ENCODE assay signal across 25 mouse cellular contexts in genomic region chr10:25944641-25945040, GRCm38 (mm10).
"Had no signal": no experiment of that assay in that cellular context is flagged by ENCODE, and none has a peak within 500 bp of the region (broad histone marks: within the 10 kb centered on the region; RNA-seq: fewer than 3 reads in every experiment).

No protein-coding gene starts in this region.

- H3K36me3 ChIP-seq: heart, embryonic 10.5 days; heart, embryonic 12.5 days; hindbrain, embryonic 10.5 days; hindbrain, embryonic 12.5 days; intestine, embryonic 15.5 days; limb, embryonic 10.5 days; limb, embryonic 12.5 days had no signal

- H3K4me1 ChIP-seq: heart, embryonic 10.5 days; heart, embryonic 12.5 days; hindbrain, embryonic 10.5 days; hindbrain, embryonic 12.5 days; intestine, embryonic 15.5 days; limb, embryonic 10.5 days; limb, embryonic 12.5 days had no signal

- H3K27ac ChIP-seq: gastrocnemius, adult 2 months; heart, embryonic 10.5 days; hindbrain, embryonic 10.5 days; hindbrain, embryonic 12.5 days; hindbrain, embryonic 14.5 days; intestine, embryonic 15.5 days; layer of hippocampus, adult 2 months; left cerebral cortex, adult 2 months; limb, embryonic 10.5 days; limb, embryonic 12.5 days had no signal

- H3K27me3 ChIP-seq: heart, embryonic 12.5 days; hindbrain, embryonic 12.5 days; intestine, embryonic 15.5 days; limb, embryonic 12.5 days had no signal

- DNase-seq: gastrocnemius, adult 2 months; gastrocnemius, postnatal 10 days; gastrocnemius, postnatal 25 days; heart, adult 18-20 months; heart, postnatal 10 days; heart, postnatal 4 days; kidney, adult 18-20 months; kidney, adult 8-10 months; kidney, postnatal 14 days; kidney, postnatal 4 days; liver had no signal

- H3K4me3 ChIP-seq: gastrocnemius, adult 2 months; heart, embryonic 10.5 days; heart, embryonic 12.5 days; hindbrain, embryonic 10.5 days; hindbrain, embryonic 12.5 days; intestine, embryonic 15.5 days; layer of hippocampus, adult 2 months; left cerebral cortex, adult 2 months; limb, embryonic 10.5 days; limb, embryonic 12.5 days had no signal

- ATAC-seq: hindbrain, embryonic 16.5 days; inflammation-experienced regulatory T-cells, adult 6 months; intestine, embryonic 15.5 days; intestine, postnatal 0 days had no signal

- H3K9ac ChIP-seq: heart, embryonic 12.5 days; hindbrain, embryonic 12.5 days; hindbrain, embryonic 14.5 days; intestine, embryonic 15.5 days; limb, embryonic 12.5 days had no signal

- H3K4me2 ChIP-seq: heart, embryonic 12.5 days; hindbrain, embryonic 12.5 days; hindbrain, embryonic 14.5 days; intestine, embryonic 15.5 days; limb, embryonic 12.5 days; liver, embryonic 11.5 days had no signal

- H3K9me3 ChIP-seq: heart, embryonic 10.5 days; heart, embryonic 12.5 days; hindbrain, embryonic 10.5 days; hindbrain, embryonic 12.5 days; intestine, embryonic 15.5 days; limb, embryonic 10.5 days; limb, embryonic 12.5 days had no signal
